Mouse (Mus musculus): ENCODE results near the gene Vti1a.

The Vti1a gene

DNA sequence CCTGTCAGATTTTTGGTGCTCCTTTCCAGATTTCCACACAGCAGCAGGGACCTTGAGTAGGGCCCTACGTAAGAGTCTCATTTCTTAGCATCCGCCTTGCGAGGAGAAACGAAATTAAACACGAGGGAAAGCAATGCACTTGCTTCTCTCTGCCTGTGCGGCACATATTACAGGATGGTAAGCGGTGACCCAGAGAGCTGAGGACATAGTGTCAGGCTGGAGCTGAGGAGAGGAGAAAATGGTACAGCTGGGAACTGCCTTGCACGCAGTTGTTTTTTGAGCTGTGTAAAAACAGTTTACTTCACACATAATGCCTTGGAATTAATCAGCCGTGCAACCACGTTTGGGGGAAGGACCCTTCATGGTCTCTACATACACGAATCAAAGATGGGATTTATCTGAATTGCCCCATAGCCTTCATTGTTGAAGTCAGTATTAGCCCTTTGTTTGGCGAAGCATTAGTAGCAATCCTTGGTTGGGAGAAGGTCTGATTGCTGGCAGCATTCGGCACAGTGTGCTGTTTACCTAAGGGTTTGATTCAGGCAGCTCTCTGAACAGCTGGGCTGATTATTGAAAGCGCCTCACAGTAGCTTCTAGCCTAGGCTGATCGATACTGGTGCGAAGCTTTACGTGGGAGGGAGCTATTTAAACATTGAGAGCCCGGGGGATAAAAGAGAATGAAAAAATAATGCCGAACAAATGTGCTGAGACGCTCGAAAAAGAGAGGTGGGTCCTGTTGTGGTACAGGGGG, 153.4 kb downstream of the Vti1a start:
- no peak for DNase-seq

DNA sequence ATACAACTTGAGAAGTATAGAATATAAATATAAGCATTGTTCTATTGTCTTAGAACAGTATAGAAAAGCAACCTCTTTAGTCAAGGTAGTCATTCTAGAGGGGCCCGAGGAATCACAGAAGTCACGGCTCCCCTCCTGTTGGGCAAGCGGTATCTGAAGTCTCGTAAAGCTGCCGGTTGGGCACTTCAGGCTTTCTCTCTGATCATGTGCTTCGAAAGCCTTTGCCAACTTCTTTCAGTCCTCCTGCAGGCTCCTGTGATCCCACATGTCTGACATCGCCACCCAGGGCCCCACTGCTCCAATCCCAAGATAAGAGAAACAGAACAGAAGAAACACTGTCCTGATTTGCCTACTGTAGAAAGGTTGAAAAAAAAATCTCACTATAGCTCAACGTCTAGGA, 156.5 kb downstream of the Vti1a start:
- DNase-seq: no peak

DNA sequence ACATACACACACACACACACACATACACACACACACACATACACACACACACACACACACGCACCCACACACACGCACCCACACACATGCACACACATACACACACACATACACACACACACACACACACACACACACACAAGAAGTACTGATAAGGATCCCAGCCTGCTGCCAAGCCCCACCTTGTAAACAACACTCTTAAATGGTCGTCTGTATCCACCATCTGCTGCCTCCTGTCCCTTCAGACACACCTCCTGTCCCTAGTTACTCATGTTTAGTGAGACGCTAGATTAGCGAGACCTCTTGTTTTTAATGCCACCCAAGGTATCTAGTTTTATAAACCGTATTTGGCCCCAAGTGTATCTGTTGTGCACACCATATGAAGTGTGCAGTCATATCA, 158.1 kb downstream of the Vti1a start:
- DNase-seq: no peak

DNA sequence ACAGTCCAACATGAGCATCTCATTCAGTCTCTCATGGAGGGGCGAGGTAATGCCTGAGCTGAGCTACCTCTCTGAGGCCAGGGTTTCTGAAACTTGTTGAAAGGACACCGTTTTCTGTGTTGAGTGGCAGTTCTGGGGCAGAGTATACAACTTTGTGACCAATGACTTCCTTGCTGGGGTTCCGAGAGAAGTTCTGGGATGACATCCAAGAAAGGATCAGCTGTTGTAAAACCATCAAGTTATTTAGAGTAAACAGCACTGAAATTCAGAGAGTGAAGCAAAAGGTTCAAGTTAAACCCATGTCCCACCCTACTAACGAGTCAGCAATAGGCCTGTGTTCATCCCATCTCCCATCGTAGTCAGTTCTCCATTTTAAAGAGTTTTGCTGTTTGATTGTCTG, 164.4 kb downstream of the Vti1a start:
- DNase-seq: no peak

DNA sequence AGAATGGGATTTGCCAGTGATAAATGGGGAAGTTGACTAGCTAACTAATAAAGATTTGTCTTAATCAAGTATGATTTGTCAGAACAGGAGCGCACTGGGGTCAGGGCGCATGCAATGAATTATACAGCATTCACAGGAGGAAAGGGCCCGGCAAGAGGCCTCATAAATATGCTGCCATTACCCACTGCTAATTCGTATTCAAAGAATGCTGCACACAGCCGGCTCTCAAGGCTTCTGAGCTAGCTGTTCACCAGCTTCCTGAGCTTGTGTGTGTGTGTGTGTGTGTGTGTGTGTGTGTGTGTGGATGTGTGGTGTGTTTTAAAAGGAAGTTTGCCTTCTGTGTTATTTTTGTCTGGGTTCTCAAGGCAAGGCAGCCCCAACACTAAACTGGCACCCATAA, 165.2 kb downstream of the Vti1a start:
- no peak for DNase-seq

DNA sequence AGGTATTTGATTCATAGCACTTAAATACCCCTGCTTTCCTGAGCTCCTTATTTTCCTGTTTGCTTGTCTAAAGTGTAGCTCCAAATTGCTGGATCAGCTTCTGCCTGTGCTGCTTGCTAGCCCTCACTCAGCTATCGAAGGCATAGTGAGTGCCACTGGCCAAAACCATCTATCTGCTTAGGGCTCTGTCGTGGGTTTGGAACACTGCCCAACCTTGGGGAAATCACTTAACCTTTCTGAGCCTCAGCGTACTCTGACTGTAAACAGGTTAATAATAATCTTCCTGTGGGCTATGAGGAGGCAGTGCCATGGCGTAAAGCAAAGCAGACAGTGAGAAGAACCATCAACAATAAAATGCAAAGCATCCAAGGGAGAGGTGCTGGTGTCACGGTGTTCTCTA, 167.4 kb downstream of the Vti1a start:
- peak; percentile 53 for DNase-seq

DNA sequence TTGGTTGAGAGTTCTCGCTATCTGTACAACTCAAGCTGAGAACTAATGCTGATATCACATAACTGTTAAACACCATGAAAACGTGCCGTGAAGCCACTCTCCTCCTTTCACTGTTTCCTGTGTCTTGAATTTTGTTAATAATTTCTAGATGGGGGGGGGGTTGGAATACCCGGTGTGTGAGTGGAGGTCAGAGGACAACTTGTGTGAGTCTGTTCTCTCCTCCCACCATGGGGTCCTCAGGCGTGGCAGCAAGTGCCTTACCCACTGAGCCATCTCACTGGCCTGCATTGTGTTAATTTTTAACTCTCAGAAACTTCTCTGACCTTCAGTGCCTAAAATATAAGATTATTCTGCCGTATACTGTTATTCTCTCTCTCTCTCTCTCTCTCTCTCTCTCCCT, 168.5 kb downstream of the Vti1a start:
- peak; percentile 80 for DNase-seq

DNA sequence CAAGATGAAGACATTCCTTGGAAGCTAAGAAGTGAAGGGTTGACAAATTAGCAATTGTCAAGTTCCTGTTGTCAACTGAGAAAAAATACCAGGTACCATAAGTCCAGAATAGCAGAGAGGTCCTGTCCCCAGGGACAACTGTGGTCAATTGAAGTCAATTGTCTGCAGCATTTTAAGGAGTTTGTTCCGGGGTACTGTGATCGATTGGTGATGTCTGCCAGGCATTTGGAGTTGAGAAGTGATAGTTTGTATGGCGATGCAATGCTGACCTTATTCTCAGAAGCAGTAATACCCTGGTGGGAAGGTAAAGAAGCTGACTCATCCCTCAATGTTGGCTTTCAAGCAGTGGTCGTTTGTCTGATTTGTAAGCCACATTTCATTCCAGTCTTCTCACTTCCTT, 170.4 kb downstream of the Vti1a start:
- no peak for DNase-seq

DNA sequence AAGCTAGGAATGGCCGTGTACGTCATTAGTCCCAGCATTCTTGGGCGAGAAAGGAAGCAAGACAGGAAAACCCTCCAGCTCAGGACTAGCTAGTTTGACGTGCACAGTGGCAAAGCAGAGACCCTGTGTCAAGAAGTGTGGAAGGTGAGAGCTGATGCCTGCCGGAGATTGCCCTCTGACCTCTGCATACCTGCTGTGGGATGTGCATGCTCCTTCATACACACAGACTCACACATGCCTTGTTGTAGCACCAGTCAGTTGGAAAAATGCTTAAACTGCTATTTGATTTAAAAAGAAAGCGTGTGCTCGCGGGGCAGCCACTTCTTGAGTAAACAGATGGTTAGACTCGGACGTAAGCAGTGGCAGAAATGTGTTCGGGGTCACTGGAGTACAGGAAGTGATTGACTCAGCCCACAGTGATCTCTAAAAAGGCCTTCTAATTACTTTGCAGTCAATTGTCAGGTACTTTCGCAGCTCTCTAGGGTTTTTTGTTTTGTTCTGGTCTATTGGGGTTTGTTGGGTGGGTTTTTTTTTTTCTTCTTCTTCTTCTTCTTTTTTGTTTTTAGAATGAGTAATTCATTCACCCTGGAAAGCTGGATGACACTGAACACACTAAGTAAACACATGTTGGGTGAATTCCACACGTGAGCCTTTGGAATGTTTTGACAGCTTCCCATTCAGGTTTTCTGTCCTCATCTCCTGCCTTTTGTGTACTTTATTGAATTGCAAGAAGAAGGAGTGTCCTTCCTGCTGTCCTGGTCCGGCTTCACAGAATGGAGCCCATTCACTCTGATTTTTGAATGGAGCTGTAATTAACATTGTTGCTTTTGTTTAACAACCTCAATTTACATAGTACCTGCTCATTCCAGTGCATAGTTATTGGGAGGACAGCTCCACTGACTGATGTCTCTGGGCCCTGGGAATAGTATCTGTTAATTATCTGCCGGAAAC, 175.3 kb downstream of the Vti1a start:
- DNase-seq: no peak

DNA sequence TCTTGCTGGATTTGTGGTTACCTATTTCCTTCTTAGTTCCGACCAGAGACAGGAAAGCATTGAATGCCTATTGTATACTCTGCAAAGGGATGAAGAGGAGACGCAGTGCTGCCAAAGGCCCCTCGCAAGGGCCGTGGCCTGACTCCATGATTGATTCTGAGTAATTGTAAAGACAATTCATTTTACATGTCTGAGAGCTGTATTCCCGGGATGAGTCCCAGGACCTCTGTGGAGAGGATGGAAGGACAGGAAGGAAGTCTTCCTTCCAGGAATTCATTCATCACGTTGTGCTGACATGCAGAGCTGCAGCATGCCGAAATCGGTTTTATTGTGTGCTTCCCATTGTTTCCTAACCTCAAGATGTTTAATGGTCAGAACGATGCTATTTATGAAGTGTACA, 180.2 kb downstream of the Vti1a start:
- DNase-seq: no peak

DNA sequence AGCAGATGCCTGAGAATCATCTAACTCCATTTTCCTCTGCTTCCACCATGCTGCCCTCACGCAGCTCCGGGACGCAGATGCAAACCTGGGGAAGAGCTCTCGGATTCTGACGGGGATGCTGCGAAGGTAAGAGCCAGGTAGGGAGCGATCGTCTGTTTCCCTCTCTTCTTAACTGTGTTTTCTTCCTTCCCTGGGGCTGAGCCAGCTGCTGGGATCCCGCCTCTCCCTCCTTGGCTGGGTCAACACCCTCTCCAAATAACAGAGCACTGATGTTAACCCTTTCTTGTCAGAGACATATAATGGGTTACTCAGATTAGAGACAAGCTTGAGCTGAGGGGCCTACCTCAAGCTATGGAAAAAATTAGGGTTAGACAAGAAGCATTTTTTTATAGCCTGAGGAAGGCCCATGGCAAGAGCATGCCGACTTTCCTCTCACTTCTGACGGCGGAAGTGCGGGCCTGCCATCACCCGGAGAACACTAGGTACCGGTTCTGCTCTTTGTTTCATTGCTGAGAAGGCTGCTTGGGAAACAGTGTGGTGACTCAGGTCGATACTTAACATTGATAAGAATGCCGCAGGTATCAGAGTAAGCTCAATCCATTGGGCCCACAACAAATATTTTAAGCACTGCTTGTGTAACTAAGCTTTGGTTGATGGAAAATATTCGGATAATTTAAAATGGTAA, 183.2 kb downstream of the Vti1a start:
- DNase-seq: no peak

DNA sequence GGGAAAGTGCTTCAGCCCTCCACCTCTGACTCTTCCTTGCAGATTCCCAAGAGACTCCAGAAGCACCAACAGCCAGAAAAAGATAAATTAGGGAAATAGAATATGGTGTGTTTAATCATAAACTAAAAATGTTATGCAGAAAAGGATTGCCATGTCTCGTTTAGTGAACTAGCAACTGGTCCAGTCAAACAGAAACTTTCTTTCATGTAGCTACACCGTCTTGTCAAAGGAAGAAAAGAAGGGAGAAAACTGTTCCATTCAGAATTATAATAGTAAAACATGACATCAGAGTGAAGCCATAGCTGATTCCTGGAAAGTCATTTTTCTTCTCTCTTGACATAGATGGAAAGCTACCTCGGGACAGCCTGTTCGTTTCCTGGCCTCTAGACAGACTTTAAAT, 185.9 kb downstream of the Vti1a start:
- DNase-seq: no peak

DNA sequence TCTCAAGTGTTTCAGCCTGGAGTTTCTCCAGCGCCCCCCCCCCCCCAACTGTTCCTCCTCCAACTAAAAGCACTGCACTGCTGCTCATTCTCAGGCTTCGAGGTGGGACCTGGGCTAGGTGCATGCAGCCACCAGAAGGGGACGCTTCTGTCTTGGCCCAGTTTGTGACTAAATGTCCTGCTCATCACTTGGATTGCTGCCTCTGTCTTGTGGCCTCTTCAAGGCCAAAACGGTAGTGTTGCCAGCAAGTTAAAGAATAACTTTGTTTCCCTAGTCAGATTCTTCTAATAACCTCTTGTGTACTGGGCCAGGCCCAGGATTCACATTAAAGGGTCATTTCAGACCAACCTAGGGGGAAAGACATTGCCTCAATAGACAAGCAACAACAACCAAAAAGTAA, 187.7 kb downstream of the Vti1a start:
- DNase-seq: peak; percentile 81

DNA sequence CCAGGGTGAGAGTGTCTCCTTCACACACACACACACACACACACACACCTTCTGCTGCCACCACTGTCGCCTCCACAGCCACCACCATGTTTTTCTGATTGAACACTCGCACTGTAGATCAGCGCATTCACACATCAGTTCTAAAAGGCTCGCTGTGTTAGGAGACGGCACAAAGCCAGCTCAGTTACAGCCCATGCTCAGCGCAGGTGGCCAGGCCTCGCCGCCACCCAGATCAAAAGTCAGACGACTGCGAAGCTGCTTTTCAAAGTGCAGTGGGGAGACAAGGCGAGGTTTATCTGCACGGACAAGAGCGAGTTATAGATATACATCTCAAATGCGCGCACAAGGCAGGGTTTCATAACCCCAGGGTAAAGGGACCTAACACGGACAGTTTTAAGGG, 191.7 kb downstream of the Vti1a start:
- DNase-seq: peak; percentile 57

DNA sequence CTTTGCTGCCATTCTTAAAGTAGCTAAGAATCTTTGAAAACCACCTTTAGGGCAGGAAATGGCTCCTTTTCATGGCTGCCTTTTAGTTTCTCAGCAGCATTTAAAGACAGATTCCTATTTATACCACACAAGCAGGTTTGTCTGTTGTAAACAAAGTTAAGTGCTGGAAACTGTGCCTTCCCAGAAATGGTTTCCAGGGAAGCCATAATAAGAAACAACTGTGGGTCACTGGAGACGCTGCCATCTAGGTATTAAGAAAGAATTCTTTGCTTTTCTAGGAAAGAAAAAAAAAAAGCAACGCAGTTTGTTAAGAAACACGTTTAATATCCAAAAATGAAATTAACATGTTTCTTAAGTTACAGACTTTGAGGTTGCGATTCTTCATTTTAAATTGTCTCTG, 192.1 kb downstream of the Vti1a start:
- no peak for DNase-seq

DNA sequence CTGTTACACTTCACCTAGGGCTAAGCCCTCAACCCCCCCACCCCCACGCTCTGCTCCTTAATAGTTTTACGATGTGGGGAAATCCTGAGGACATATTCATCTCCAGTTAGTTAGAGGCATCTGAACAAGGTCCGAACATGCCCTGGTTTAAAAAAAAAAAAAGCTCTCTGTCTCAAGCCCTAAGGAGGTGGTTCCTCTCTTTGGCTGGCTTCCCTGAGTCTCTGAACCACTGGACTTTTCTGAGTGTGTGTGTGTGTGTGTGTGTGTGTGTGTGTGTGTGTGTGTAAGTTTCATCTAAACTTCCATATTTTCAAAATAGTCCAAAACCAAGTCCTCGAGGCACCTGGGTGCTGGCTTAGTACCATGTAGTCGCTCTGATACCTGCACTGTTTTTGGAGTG, 192.9 kb downstream of the Vti1a start:
- peak; percentile 46 for DNase-seq

DNA sequence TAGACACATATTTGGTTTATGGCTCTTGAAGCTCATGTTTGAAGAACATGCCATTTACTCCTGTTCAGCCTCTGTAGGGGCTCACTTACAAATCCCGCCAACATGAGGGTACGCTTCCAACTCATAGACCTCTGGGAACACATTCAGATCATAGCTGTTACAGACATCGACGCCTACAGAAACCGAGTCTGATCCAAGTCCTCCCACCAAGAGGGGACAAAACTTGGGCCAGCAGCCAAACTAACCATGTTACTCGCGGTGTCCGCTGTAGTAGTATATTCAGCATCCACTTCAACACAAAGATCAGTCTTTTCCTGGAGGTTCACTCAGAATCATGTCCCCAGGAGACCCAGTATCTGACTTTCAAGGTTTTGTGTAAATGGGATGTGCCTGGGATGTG, 193.5 kb downstream of the Vti1a start:
- no peak for DNase-seq

DNA sequence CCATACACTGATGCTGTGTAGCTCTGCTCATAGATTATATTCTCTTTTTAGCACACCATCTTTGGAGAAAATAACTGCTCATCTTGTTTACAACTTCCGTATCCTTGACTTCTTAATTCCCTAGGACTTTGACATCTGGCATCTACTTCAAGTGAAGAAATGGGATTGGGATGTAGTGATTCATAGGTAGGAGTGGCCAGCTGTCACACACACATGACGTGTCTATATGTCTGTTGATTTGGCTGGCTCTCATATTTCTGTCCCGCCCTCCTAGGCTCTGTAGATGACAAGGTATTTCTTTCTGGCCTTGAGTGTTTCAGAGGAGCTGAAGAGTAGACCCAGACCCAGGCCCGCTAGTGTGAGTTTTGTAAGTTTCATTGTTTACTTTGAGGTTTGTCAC, 197.8 kb downstream of the Vti1a start:
- DNase-seq: no peak

DNA sequence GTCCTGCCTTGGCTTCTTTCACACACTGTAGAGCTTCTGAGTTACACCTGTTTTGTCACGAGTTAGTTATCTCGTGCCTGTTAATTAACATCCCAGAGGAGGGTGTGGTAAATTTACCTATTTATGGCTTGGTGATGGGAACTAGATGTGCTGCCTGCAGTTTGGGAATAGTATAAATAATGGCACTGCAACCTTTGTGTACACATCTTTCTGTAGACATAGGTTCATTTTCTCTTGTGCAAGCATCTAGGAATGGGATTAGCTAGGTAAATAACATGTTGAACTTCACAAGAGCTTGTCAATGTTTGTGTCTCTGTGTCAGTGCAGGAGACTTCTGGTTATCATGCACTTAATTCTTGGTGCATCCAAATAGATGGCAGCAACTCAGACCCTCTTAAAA, 204.1 kb downstream of the Vti1a start:
- DNase-seq: no peak

DNA sequence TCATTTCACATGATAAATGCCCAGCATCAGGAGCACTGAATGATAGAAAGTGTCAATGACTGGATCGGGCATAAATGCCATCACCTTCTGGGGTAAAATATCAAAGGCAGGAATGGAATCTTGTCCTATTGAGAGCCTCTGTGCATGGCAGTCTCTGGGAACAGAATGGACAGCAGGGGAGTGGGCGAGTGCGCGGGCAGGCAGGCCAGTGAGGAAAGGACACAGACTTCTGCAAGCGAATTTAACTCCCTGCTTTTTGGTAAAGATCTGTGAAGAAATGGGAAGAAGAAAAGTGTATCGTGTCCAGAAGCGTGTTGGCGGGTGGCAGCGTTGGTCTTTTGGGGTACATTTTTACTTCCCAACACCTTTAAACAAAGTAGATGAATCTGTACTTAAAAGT, 207.2 kb downstream of the Vti1a start:
- no peak for DNase-seq

DNA sequence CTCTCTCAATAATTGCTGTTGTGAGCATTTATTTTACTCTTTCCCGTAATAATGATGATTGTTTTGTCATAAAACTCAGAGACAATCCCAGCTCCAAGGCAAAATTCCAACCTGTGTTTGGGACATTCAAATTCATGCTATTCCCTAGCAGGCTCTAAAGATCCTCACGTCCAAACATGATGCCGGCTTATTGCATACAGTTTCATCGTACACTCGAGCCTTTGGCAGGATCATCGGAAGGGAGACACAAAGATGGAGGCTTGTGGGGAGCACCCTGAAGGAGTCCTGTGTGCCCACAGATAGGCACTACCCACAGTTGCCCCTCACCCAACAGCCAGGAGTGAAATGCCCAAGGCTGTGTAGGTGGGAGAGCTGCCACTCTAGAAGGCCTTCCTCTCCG, 208.3 kb downstream of the Vti1a start:
- DNase-seq: no peak

DNA sequence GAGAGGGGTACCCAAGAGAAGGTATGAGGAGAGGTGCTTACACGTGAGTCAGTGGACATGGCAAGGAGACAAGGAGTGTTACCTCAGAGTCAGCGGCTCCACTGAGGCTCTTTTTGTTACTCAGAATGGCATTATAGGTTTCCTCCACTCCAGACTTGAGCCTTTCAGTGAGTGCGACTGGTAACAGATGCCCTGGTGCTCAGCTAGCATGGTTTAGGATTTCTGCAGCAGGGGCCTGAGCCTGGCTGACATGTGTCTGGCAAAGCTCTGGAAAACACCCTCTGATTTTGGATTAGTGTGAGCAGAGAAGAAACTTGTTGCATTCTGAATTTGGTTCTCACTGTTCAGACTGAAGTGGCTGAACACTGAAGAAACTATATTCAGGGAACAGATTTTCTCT, 209.0 kb downstream of the Vti1a start:
- DNase-seq: no peak

DNA sequence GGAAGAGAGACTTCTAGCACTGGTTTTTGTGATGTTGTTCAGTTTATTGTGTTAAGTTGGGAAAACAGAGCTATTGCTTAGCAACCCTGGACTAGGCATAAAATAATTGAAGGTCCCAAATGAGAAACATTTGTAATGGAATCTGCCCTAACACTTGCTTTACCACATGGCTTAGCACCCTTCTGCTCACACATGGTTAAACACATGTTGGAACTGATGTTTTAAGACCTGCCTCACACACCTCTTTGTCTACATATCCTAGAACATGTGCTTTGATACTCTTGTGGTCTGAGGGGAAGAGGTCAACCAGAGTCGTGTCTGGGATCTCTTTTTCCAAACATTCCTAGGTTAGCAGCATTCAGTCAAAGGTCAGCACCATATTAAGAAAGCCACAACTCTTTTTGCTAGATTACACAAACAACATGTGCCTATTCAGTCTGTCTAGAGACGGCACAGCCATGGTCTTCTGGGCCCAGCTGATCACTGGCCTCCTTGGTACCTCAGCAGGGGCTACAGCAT, 210.7 kb downstream of the Vti1a start:
- DNase-seq: no peak

DNA sequence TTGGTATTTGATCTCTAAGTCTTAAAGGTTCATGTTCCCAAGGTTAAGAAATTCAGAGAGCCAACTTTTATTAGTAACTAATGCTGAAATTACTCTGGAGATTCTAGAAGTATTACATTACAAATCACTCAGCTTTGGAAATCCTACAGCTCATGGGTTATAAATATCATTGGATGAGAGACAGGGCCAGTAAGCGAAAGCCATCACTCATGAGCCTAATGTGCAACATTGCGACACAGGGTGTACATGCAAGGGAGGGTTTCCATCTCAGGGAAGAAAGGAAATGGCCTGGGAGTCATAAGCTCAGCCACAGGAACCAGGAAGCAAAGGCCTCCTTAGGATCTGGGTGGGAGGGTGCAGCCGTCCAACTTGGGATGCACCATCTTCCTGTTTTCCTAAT, 213.9 kb downstream of the Vti1a start:
- no peak for DNase-seq

All from kidney, adult 11 months (tissue).